Mouse (Mus musculus) urinary bladder, postnatal 14 days (tissue): ENCODE data around the gene Trappc2.

Experiments used
- DNase-seq: peaks from one replicate; pipeline ENCODE4 v3.0.0; 2021; ENCODE audit warnings: low spot score

The Trappc2 gene

GRCm38 (mm10) chrX:166440036-166440615 lies at the start of gene Trappc2:
Trappc2 (plus strand) TSS chrX:166440574.
- no peak for DNase-seq

GRCm38 (mm10) chrX:166393753-166394152 lies 46.6 kb upstream of the Trappc2 start:
- no peak for DNase-seq

- DNase-seq: no peak
These were observed 32.5 kb upstream of the Trappc2 start for GRCm38 (mm10) chrX:166407865-166408264.

DNA sequence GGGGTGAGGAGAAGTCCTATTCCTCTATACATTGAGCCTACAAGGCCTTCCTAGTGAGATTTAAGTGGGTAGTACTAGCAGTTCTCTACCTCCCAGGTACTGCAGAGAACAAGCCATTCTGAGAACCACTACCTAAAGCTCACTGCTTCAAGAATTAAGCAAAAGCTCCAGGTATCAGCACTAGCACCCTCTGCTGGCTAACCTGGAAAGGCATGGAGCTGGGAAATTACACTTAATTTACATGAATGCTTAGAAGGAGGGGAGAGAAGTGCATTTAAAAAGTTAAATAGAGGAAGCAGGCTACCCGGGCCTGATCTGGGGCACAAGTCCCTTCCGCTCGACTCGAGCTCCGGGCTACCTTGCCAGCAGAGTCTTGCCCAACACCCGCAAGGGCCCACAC lies 24.2 kb upstream of the Trappc2 start:
- DNase-seq: peak; percentile 8

- no peak for DNase-seq
These were observed 5.6 kb upstream of the Trappc2 start for GRCm38 (mm10) chrX:166434812-166435211.

DNA sequence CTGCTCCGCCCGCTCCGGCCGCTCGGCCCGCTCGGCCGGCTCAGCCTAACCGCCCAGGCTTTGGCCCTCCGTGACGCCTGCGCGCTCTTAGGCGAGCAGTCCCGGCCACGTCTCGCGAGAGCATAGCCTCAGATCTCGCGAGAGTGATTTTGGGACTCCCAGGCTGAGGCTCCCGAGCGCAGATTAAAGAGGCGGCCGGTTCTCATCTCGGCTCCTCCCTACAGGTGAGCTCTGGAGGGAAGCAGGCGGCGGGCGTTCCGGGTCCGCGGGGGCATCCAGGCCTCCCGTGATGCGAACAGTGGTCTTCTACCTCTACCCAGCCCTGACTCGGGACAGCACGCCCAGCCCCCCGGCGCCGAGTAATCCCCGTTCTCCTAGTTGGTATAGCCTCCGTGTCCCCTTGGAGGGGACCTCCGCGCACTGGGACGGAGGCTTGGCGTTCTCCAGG lies 266 bp downstream of the Trappc2 start, which contains the start of gene Ofd1:
Ofd1 (minus strand) TSS at position 89 of the 448 bp plus-strand sequence.
- peak; percentile 89 for DNase-seq

GRCm38 (mm10) chrX:166444552-166444951 lies 4.2 kb downstream of the Trappc2 start:
- no peak for DNase-seq

DNA sequence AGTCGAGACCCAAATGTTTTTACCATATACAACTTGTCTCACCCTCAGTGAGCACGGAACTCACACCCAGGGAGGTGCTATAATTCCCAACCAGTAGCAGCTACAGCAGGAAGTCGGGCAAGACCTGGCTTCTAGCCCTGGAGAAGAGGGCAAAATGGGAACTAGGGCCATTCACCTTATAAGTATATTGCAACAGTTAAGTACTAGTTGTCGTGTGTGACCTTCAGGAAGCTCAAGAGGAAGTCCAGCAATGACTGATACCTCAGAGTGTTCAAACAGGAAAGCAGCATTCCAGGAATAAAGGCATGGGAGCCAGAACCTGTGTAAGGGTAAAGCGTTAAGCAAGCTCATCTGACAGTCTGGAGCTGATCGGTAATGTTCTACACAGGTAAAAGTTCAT lies 13.2 kb downstream of the Trappc2 start:
- no peak for DNase-seq

DNA sequence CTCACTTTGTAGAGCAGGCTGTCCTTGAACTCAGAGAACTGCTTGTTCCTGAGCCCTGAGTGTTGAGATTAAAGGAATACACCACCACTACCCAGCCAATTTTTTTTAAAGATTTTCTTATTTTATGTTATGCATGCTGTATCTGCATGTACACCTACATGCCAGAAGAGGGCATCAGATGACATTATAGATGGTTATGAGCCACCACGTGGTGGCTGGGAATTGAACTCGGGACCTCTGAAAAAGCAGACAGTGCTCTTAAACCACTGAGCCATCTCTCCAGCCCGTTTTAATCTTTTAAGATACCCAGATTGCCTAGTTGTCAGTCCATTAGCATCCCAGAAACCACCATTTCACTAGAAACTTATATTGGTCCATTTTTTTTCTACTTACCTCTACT lies 14.0 kb downstream of the Trappc2 start:
- no peak for DNase-seq

- DNase-seq: no peak
These were observed 15.2 kb downstream of the Trappc2 start for GRCm38 (mm10) chrX:166455525-166455924.

DNA sequence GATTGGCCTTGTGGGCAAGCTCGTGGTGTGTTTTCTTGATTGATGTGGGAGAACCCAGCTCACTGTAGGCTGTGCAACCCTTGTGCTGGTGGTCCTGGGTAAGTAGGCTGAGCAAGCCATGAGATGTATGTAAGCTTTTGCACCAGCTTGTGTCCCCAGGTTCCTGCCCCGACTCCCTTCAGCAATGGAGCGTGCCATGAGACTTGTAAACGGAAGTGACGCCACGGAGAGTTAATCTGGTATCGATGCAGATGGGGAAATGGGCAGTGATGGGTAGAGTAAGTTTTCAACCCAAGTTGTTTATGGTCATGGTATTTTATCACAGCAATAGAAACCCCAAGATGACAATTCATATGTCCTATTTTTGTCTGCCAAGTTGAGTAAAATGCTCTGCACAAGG lies 27.9 kb downstream of the Trappc2 start:
- DNase-seq: no peak

DNA sequence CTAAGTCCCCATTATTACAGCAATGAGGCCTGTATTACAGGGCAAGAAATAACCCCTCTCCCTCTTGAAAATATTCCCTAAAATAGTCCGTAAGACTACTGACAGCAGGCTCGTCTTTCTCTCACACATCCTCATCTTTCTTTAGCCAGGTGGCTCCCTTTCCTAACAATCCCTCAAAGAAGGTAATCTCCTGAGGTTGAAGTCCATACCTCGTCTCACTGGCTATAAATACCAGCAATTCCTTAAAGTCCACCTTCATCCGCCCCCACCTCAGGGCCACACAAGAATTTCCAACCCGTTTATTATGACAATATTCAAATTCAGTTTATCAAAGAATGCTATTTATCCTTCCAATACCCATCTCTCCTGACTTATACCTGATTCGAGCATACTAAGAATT lies 32.2 kb downstream of the Trappc2 start:
- DNase-seq: no peak

DNA sequence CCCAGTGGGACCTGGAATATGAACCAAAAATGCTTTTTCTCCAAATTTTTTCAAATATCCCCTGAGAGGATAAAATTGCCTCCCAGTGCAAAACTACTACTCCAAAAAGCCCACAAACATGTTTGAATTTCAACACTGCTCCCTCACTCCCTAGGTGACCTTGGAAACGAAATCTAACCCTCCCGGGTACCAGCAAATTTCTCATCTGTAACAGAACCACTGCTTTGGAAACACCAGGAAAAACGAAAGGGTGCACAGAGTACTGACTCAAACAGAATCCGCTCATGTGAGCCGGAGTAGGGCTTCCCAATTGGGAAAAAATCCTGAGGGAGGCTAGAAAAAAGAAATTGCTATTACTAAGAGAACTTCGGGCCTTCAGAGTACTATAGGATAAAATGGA lies 37.0 kb downstream of the Trappc2 start:
- DNase-seq: no peak

- DNase-seq: peak; percentile 21
These were observed 38.4 kb downstream of the Trappc2 start for GRCm38 (mm10) chrX:166478631-166479364.

- DNase-seq: peak; percentile 94
These were observed 39.1 kb downstream of the Trappc2 start, which contains the start of gene Rab9 for GRCm38 (mm10) chrX:166479365-166479983. Rab9 (minus strand) TSS chrX:166479867.

- DNase-seq: no peak
These were observed 54.7 kb downstream of the Trappc2 start for GRCm38 (mm10) chrX:166495052-166495451.

DNA sequence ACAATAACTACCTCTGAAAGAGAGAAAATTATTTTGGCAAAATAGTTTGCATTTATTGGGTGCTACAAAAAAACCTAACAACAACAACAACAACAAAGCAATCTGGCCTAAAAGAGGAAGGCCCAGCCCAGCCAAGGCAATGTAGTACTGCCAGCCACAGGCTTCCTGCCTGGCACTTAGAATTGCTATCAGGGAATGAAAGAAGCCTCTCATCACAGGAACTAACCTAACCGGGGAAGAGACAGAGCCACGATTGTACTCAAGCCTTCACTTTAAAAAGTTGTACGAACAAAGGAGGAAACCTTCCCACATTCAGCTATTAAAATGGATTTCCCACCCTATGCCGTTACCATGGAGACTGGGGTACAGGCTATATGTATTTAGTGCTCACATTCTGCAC lies 57.4 kb downstream of the Trappc2 start:
- DNase-seq: no peak

GRCm38 (mm10) chrX:166499496-166500190 lies 59.3 kb downstream of the Trappc2 start:
- no peak for DNase-seq
